Mouse (Mus musculus) lung, adult 2 months (tissue): ENCODE data around the gene Chchd2.
A peak's percentile ranks its signal among the peaks of the same experiment; 100 is the strongest.

Source experiments
- CTCF ChIP-seq: fragments of 200-500 bp; IDR thresholded peaks from 2 replicates; pipeline ENCODE4 v1.5.1; 2011; ENCODE audit warnings: mild to moderate bottlenecking, low read length, control low read depth; ENCODE audit not compliant: insufficient read depth
- POLR2A ChIP-seq: fragments of 200-500 bp; IDR thresholded peaks from 2 replicates; pipeline ENCODE4 v1.6.1; 2011; ENCODE audit warnings: low read depth, mild to moderate bottlenecking, control low read depth, low read length, borderline replicate concordance; ENCODE audit errors: extremely low read depth

DNA sequence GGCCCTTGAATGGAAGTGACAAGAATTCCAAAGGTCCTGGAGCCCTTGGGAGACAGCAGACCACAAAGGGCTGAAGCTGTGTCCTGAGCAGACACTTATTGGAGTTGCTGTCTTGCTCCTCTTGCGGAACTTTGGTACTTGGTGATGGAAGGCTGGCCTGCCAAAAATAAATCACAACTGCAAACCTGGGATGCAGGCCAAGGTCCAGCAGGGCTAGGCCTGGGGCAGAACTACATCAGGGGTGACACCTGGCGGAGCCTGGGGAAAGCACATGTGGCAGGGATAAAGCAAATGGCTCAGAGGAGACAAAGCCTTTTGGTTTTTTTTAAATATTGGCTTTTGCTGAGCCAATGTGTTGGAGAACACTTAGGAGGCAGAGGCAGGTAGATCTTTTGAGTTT, 8.3 kb downstream of the Chchd2 start:
- TF ChIP-seq POLR2A (no peak), CTCF (peak; percentile 68)
